9 mouse cellular contexts compared by ENCODE assay signal in genomic region chr3:89131816-89132215, GRCm38 (mm10). TPM values are rescaled to one million over a fixed set of nuclear protein-coding genes. Genes with fewer than 3 reads are reported as not detected.
DNase-seq lines count a peak whose midpoint lies in the region; ATAC-seq and TF ChIP-seq lines count a peak whose summit lies in the region.
"Had no signal": no experiment of that assay in that cellular context is flagged by ENCODE, and none has a peak within 500 bp of the region (broad histone marks: within the 10 kb centered on the region; RNA-seq: fewer than 3 reads in every experiment).

No protein-coding gene starts in this region.

- peaks cover 5% of the 10 kb centered on the region; the same call in 1 of the 2 replicates for H3K4me1 ChIP-seq in kidney, embryonic 16.5 days (ENCODE audit: insufficient read depth, low read length)
- H3K4me1 ChIP-seq in kidney, adult 2 months (ENCODE audit: control insufficient read depth, insufficient read depth, low read length): peaks cover 3% of the 10 kb centered on the region; the same call in 1 of the 2 replicates
- H3K4me1 ChIP-seq in forebrain, embryonic 16.5 days (replicated peaks; ENCODE audit: control insufficient read depth, insufficient read depth, low read length): peaks cover 11% of the 10 kb centered on the region
- H3K4me1 ChIP-seq in neural tube, embryonic 15.5 days: peaks cover 7% of the 10 kb centered on the region

- peak overlapping the region; percentile 45 for H3K4me3 ChIP-seq in kidney, embryonic 16.5 days (ENCODE audit: low read length)
- H3K4me3 ChIP-seq in kidney, adult 2 months (ENCODE audit: insufficient read depth, low read depth, low read length): no peak overlapping the region
- H3K4me3 ChIP-seq in forebrain, embryonic 16.5 days (replicated peaks; ENCODE audit: low read length): peak overlapping the region; percentile 33
- H3K4me3 ChIP-seq in neural tube, embryonic 15.5 days (replicated peaks): peak overlapping the region; percentile 35; the same call in 1 of the 2 replicates

- TF ChIP-seq CTCF in kidney, adult 2 months (conservative IDR thresholded peaks at IDR 0.05; ENCODE audit: insufficient read depth, insufficient read length, low read depth, low read length): no peak

- H3K36me3 ChIP-seq in kidney, embryonic 16.5 days (ENCODE audit: insufficient read depth, low read length): no peaks in the 10 kb centered on the region
- no peaks in the 10 kb centered on the region for H3K36me3 ChIP-seq in kidney, adult 2 months (ENCODE audit: control insufficient read depth, insufficient read depth, low read length)
- H3K36me3 ChIP-seq in forebrain, embryonic 16.5 days (ENCODE audit: control insufficient read depth, insufficient read depth): no peaks in the 10 kb centered on the region
- H3K36me3 ChIP-seq in neural tube, embryonic 15.5 days: no peaks in the 10 kb centered on the region

- H3K27ac ChIP-seq in kidney, embryonic 16.5 days (ENCODE audit: low read length): no peak overlapping the region
- no peak overlapping the region for H3K27ac ChIP-seq in kidney, adult 2 months (ENCODE audit: insufficient read depth, low read depth, low read length)
- no peak overlapping the region for H3K27ac ChIP-seq in forebrain, embryonic 16.5 days (ENCODE audit: low read length)
- H3K27ac ChIP-seq in neural tube, embryonic 15.5 days (replicated peaks): no peak overlapping the region

- 52% methylated on average over 4 of the region's 4 CpGs for WGBS in kidney, embryonic 16.5 days
- 52% methylated on average over 4 of the region's 4 CpGs for WGBS in kidney, adult 2 months
- WGBS in forebrain, embryonic 16.5 days: 23% methylated on average over 4 of the region's 4 CpGs
- 37% methylated on average over 4 of the region's 4 CpGs for WGBS in neural tube, embryonic 15.5 days

- peak overlapping the region; percentile 69 for H3K4me2 ChIP-seq in kidney, embryonic 16.5 days (replicated peaks; ENCODE audit: low read depth, low read length)
- H3K4me2 ChIP-seq in forebrain, embryonic 16.5 days (ENCODE audit: low read length): peak overlapping the region; percentile 52
- H3K4me2 ChIP-seq in neural tube, embryonic 15.5 days: peak overlapping the region; percentile 68

- no peak for DNase-seq in kidney, adult 2 months
- peak; percentile 64 to 82 for DNase-seq in left cerebral cortex, postnatal 14 days (ENCODE audit: low spot score in 2 of 2)
- DNase-seq in urinary bladder, postnatal 14 days (ENCODE audit: low spot score): no peak
- no peak for DNase-seq in urinary bladder, postnatal 4 days (ENCODE audit: low spot score in 2 of 2)
- DNase-seq in testis, postnatal 10 days (ENCODE audit: low spot score): no peak

- TF ChIP-seq POLR2A in kidney, adult 2 months (IDR thresholded peaks at IDR 0.05; ENCODE audit: low read depth, low read length): no peak

- H3K27me3 ChIP-seq in kidney, embryonic 16.5 days (ENCODE audit: insufficient read depth, low read length): no peaks in the 10 kb centered on the region
- H3K27me3 ChIP-seq in kidney, adult 2 months (replicated peaks; ENCODE audit: control insufficient read depth, insufficient read depth, low read length): no peaks in the 10 kb centered on the region
- no peaks in the 10 kb centered on the region for H3K27me3 ChIP-seq in forebrain, embryonic 16.5 days (replicated peaks; ENCODE audit: control insufficient read depth, insufficient read depth, low read length)
- no peaks in the 10 kb centered on the region for H3K27me3 ChIP-seq in neural tube, embryonic 15.5 days (replicated peaks)

- ATAC-seq in kidney, embryonic 16.5 days (ENCODE audit: low FRiP score, low TSS enrichment): no peak
- peak; percentile 6; the same call in 1 of the 2 replicates for ATAC-seq in forebrain, embryonic 16.5 days
- ATAC-seq in neural tube, embryonic 15.5 days (ENCODE audit: low FRiP score): no peak

- H3K9ac ChIP-seq in kidney, embryonic 16.5 days (replicated peaks; ENCODE audit: low read length): peak overlapping the region; percentile 55
- H3K9ac ChIP-seq in forebrain, embryonic 16.5 days (replicated peaks; ENCODE audit: low read depth, low read length): no peak overlapping the region
- H3K9ac ChIP-seq in neural tube, embryonic 15.5 days (replicated peaks): no peak overlapping the region

- no peaks in the 10 kb centered on the region for H3K9me3 ChIP-seq in kidney, embryonic 16.5 days (ENCODE audit: low read length)
- H3K9me3 ChIP-seq in forebrain, embryonic 16.5 days (ENCODE audit: control insufficient read depth, low read length): no peaks in the 10 kb centered on the region
- H3K9me3 ChIP-seq in neural tube, embryonic 15.5 days (replicated peaks): no peaks in the 10 kb centered on the region

- intact Hi-C loops in left cerebral cortex, postnatal 14 days (cut with DNase I): no loop called here

RNA-seq across cellular contexts. Expression of gene Pklr, which starts 4.1 kb away (rescaled TPM):
- 4.7 and 5.0 TPM in 2 replicates for polyA plus RNA-seq in kidney, embryonic 16.5 days (2015; fragmentation: Nextera tagmentation; extraction: Ambion mirVana)
- 79.3 and 96.0 TPM in 2 replicates for polyA plus RNA-seq in kidney, adult 2 months (2012; rRNA removed)
- polyA plus RNA-seq in forebrain, embryonic 16.5 days (2015; fragmentation: Nextera tagmentation; extraction: Ambion mirVana): 0.13 TPM in 1 of 2 replicates, not detected in the other
- total RNA-seq in left cerebral cortex, postnatal 14 days (2021): not detected
- polyA plus RNA-seq in neural tube, embryonic 15.5 days (2015; fragmentation: Nextera tagmentation; extraction: Ambion mirVana): 0.06 and 1.4 TPM in 2 replicates

RNA-seq across cellular contexts. Expression of gene Hcn3, which starts 28.2 kb away (rescaled TPM):
- 1.8 and 2.0 TPM in 2 replicates for polyA plus RNA-seq in kidney, embryonic 16.5 days (2015; fragmentation: Nextera tagmentation; extraction: Ambion mirVana)
- polyA plus RNA-seq in kidney, adult 2 months (2012; rRNA removed): 1.1 and 1.4 TPM in 2 replicates
- 34.0 and 39.6 TPM in 2 replicates for polyA plus RNA-seq in forebrain, embryonic 16.5 days (2015; fragmentation: Nextera tagmentation; extraction: Ambion mirVana)
- 10 to 100 TPM; 20.4 to 25.1 TPM for total RNA-seq in left cerebral cortex, postnatal 14 days (2021)
- polyA plus RNA-seq in neural tube, embryonic 15.5 days (2015; fragmentation: Nextera tagmentation; extraction: Ambion mirVana): 44.8 and 59.3 TPM in 2 replicates

RNA-seq across cellular contexts. Expression of gene Fdps, which starts 30.1 kb away (rescaled TPM):
- 175 and 179 TPM in 2 replicates for polyA plus RNA-seq in kidney, embryonic 16.5 days (2015; fragmentation: Nextera tagmentation; extraction: Ambion mirVana)
- 40.3 and 54.9 TPM in 2 replicates for polyA plus RNA-seq in kidney, adult 2 months (2012; rRNA removed)
- polyA plus RNA-seq in forebrain, embryonic 16.5 days (2015; fragmentation: Nextera tagmentation; extraction: Ambion mirVana): 380 and 438 TPM in 2 replicates
- total RNA-seq in left cerebral cortex, postnatal 14 days (2021): 100 to 1,000 TPM in 1 of 2 experiments, 10 to 100 TPM in 1; 97.9 to 102 TPM
- 437 and 499 TPM in 2 replicates for polyA plus RNA-seq in neural tube, embryonic 15.5 days (2015; fragmentation: Nextera tagmentation; extraction: Ambion mirVana)

RNA-seq across cellular contexts. Expression of gene Gm43738, which starts 30.9 kb away (rescaled TPM):
- polyA plus RNA-seq in kidney, embryonic 16.5 days (2015; fragmentation: Nextera tagmentation; extraction: Ambion mirVana): not detected in 2 replicates
- polyA plus RNA-seq in kidney, adult 2 months (2012; rRNA removed): not detected in 2 replicates
- not detected in 2 replicates for polyA plus RNA-seq in forebrain, embryonic 16.5 days (2015; fragmentation: Nextera tagmentation; extraction: Ambion mirVana)
- not detected for total RNA-seq in left cerebral cortex, postnatal 14 days (2021)
- polyA plus RNA-seq in neural tube, embryonic 15.5 days (2015; fragmentation: Nextera tagmentation; extraction: Ambion mirVana): not detected in 2 replicates
- total RNA-seq: ES-E14 had no signal

RNA-seq across cellular contexts. Expression of gene Clk2, which starts 32.8 kb away (rescaled TPM):
- 29.1 and 30.6 TPM in 2 replicates for polyA plus RNA-seq in kidney, embryonic 16.5 days (2015; fragmentation: Nextera tagmentation; extraction: Ambion mirVana)
- 37.8 and 40.2 TPM in 2 replicates for polyA plus RNA-seq in kidney, adult 2 months (2012; rRNA removed)
- 19.2 and 23.9 TPM in 2 replicates for polyA plus RNA-seq in forebrain, embryonic 16.5 days (2015; fragmentation: Nextera tagmentation; extraction: Ambion mirVana)
- total RNA-seq in left cerebral cortex, postnatal 14 days (2021): 10 to 100 TPM; 46.7 TPM
- 20.2 and 22.5 TPM in 2 replicates for polyA plus RNA-seq in neural tube, embryonic 15.5 days (2015; fragmentation: Nextera tagmentation; extraction: Ambion mirVana)

Comparison
In these comparisons a context has a peak if more than half of its experiments do, and no peak if none do; other contexts are left out.
1. RNA of gene Pklr, which starts 4.1 kb away (polyA plus RNA-seq): 79.3 to 96.0 TPM in kidney, adult 2 months; 4.7 to 5.0 TPM in kidney, embryonic 16.5 days, 0.13 TPM in forebrain, embryonic 16.5 days and 0.06 to 1.4 TPM in neural tube, embryonic 15.5 days; every median in the first group is over 10 times any median in the second.
2. DNase-seq: peak in left cerebral cortex, postnatal 14 days (2 of 2); none in kidney, adult 2 months (single experiment), urinary bladder, postnatal 14 days (single experiment), urinary bladder, postnatal 4 days (0 of 2) and testis, postnatal 10 days (single experiment).
3. RNA of gene Hcn3, which starts 28.2 kb away (polyA plus RNA-seq): 44.8 to 59.3 TPM in neural tube, embryonic 15.5 days and 34.0 to 39.6 TPM in forebrain, embryonic 16.5 days; 1.8 to 2.0 TPM in kidney, embryonic 16.5 days and 1.1 to 1.4 TPM in kidney, adult 2 months; every median in the first group is over 10 times any median in the second.
4. Peak in every context shown above with its lines, with median percentiles within 50 percentile points of each other: H3K4me2 ChIP-seq.